Mouse (Mus musculus): ENCODE measurements at regions not wholly inside any gene's neighbourhood (a gene's known extent, or its start where the extent isn't known, plus 50 kb on each side); places are given as distances from the start of the nearest gene placed in this dataset.

DNA sequence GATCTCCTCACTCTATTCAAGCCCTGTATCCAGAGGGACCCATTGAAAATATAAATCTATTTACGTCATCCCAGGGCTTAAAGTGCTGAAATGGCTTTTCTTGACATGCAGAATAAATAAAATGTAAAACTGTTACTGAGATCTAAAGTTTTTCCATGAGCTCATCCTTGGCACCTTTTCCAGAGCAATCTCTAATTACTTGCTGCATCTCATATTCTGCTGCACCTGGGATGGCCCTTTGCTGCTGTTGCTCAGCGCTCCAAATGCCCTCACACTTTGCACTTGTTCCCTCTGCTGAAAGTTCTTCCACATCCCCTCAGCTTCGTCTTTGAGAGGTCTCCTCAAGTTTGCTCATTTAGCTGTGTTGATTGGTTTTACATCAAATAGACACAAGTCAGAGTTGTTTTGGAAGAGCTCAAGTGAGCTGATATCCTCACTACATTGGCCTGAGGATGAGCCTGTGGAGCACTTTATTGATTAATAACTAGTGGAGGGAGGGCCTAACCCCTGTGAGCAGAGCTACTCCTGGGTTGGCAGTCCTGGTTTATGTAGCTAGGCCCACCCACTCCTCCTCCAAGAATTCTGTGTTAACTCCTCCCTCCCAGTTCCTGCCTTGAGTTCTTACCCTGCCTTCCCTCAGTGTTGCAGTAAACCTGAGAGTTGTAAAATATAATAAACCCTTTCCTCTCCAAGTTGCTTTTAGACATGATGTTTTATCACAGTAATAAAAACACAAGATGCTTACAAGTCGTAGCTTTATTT is 681.2 kb upstream of the Nr3c2 start:
- Histone ChIP-seq H3K4me2 (replicated peaks; ENCODE audit: low read depth) (no peak overlapping the region), H3K27ac (ENCODE audit: low read depth, low read length) (no peak overlapping the region), H3K9me3 (ENCODE audit: control insufficient read depth) (no peaks in the 10 kb centered on the region), H3K4me1 (replicated peaks; ENCODE audit: control insufficient read depth, insufficient read depth, low read length) (no peaks in the 10 kb centered on the region), H3K27me3 (replicated peaks; ENCODE audit: control insufficient read depth, insufficient read depth, low read length) (no peaks in the 10 kb centered on the region), H3K36me3 (ENCODE audit: control insufficient read depth, insufficient read depth) (no peaks in the 10 kb centered on the region), H3K9ac (ENCODE audit: low read depth, low read length) (no peak overlapping the region), H3K4me3 (ENCODE audit: low read depth, low read length) (no peak overlapping the region)
- no peak for TF ChIP-seq CTCF (IDR thresholded peaks at IDR 0.05; ENCODE audit: low read depth)
- WGBS: 58% methylated on average over 4 of the region's 4 CpGs
- no peak for ATAC-seq

DNA sequence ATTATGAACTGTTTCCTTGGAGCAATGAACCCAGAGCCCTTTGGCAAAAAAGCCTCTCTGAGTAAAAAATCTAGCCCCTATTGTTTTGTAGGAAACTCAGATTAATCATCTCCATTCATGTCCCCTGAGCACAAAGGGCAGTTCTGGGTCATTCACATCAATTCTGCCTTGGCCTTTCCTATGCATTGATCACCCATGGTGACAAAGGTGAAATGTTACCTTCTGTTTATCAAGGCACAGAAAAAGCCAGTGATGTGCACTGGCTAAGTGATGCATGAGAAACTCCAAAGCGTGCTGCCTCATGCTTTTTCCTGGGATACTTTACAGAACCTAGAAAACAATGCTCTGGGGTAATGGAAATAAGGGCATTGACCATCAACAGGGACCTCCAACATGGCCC is 668.4 kb upstream of the Nr3c2 start:
- WGBS: 59% methylated on average over 1 of the region's 1 CpGs
- no peak overlapping the region for H3K27ac ChIP-seq (ENCODE audit: low read depth, low read length)

DNA sequence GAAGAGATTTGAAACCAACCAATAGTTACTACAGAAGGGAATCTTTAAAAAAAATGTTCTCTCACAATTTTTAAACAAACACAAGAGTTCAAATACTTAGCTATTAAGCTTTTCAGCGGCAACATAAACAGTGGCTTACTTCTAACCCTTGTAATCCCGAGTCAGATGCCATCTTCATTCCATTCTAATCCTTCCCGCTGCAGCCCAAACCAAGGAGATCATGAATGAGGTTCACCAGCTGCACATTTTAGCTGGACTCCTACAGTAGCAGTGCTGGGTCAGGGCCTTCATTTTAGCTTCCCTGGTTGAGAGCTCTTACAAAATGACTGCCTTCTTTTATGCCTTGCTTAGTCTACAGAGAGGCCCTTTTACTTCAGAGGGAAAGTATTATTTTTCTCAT is 650.0 kb upstream of the Nr3c2 start:
- H3K9ac ChIP-seq (ENCODE audit: low read depth, low read length): no peak overlapping the region
- H3K36me3 ChIP-seq (ENCODE audit: control insufficient read depth, insufficient read depth): no peaks in the 10 kb centered on the region
- no peak overlapping the region for H3K27ac ChIP-seq (ENCODE audit: low read depth, low read length)
- H3K4me3 ChIP-seq (ENCODE audit: low read depth, low read length): no peak overlapping the region
- H3K27me3 ChIP-seq (replicated peaks; ENCODE audit: control insufficient read depth, insufficient read depth, low read length): no peaks in the 10 kb centered on the region
- WGBS: 57% methylated on average over 3 of the region's 3 CpGs
- H3K4me2 ChIP-seq (replicated peaks; ENCODE audit: low read depth): no peak overlapping the region
- no peak for TF ChIP-seq CTCF (IDR thresholded peaks at IDR 0.05; ENCODE audit: low read depth)
- no peaks in the 10 kb centered on the region for H3K4me1 ChIP-seq (replicated peaks; ENCODE audit: control insufficient read depth, insufficient read depth, low read length)
- no peaks in the 10 kb centered on the region for H3K9me3 ChIP-seq (ENCODE audit: control insufficient read depth)
- no peak for ATAC-seq

More for the DNA sequence above, 668.4 kb upstream of the Nr3c2 start:
- TF ChIP-seq CTCF (IDR thresholded peaks at IDR 0.05; ENCODE audit: low read depth): no peak
- no peak for ATAC-seq
- no peak overlapping the region for H3K4me3 ChIP-seq (ENCODE audit: low read depth, low read length)
- H3K27me3 ChIP-seq (replicated peaks; ENCODE audit: control insufficient read depth, insufficient read depth, low read length): no peaks in the 10 kb centered on the region
- H3K9me3 ChIP-seq (ENCODE audit: control insufficient read depth): no peaks in the 10 kb centered on the region
- no peak overlapping the region for H3K4me2 ChIP-seq (replicated peaks; ENCODE audit: low read depth)
- no peaks in the 10 kb centered on the region for H3K4me1 ChIP-seq (replicated peaks; ENCODE audit: control insufficient read depth, insufficient read depth, low read length)
- no peak overlapping the region for H3K9ac ChIP-seq (ENCODE audit: low read depth, low read length)
- H3K36me3 ChIP-seq (ENCODE audit: control insufficient read depth, insufficient read depth): no peaks in the 10 kb centered on the region

DNA sequence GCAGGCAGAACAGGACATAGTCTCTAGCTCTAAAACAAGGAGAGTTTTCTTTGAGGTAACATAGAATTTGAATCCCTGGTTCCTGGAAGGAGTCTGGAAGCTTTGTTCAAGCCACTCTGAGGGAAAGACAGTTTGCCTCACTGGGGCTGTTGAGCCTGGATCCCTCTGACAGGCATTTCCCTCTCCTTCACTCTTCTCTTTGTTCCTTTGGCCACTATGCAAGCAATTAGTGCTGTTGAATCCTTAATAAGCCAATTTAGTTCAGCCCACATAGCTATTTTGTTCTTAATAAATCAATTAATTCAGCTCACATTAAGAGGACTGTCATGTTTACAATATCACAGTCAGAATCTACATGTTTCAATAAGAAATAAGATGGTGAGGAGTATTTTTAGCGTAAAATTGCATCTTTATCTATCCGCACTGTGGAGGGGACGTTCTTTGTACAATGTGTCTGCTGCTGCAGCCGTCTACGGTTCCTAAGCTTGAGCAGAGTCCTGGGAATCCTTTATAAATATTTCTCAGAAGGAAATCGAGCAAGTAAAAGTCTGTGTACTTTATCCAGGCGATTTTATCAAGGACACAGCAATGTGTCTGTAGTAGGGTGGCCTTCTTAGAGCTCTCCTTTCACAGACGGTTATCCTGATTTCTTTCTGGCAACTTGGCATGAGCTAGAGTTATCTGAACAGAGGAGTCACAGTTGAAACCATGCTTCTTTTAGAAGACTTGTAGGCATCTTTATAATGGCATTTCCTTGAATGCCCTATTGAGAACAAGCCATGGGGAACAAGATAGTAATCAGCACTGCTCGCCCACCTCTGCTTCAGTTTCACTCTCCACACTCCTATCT is 646.9 kb upstream of the Nr3c2 start:
- no peaks in the 10 kb centered on the region for H3K9me3 ChIP-seq (ENCODE audit: control insufficient read depth)
- WGBS: 75% methylated on average over 9 of the region's 9 CpGs
- ATAC-seq: no peak

More for the DNA sequence above, 646.9 kb upstream of the Nr3c2 start:
- TF ChIP-seq CTCF (IDR thresholded peaks at IDR 0.05; ENCODE audit: low read depth): no peak
- Histone ChIP-seq H3K4me2 (replicated peaks; ENCODE audit: low read depth) (no peak overlapping the region), H3K36me3 (ENCODE audit: control insufficient read depth, insufficient read depth) (no peaks in the 10 kb centered on the region), H3K9ac (ENCODE audit: low read depth, low read length) (no peak overlapping the region), H3K27me3 (replicated peaks; ENCODE audit: control insufficient read depth, insufficient read depth, low read length) (no peaks in the 10 kb centered on the region), H3K4me3 (ENCODE audit: low read depth, low read length) (no peak overlapping the region), H3K27ac (ENCODE audit: low read depth, low read length) (no peak overlapping the region), H3K4me1 (replicated peaks; ENCODE audit: control insufficient read depth, insufficient read depth, low read length) (no peaks in the 10 kb centered on the region)
